Mouse (Mus musculus): Measurements from ENCODE around the gene Zfp661. TPM values are rescaled to one million over a fixed set of nuclear protein-coding genes. Genes with fewer than 3 reads are reported as not detected.

Zfp661 gene
- polyA plus RNA-seq, 1 experiment = 2.9 TPM

DNA sequence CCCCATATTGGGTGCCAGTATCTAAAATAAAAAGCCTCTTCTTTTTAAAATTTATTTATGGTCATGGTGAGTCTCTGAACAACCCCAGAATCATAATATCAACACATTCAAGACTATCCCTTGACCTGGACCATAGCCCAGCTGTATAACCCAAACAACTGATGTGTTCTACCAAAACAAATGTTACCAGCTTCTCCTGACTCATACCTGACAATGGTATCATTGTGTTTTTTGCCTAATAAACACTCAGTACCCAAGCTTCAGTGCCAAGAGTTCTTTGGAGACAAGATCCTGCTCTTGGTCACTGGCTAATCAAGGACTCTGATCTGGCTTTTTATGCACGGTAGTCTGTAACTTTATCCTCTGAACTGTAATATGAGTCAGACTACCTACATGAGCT lies 13.6 kb downstream of the Zfp661 start:
- 40% methylated on average over 1 of the region's 1 CpGs for WGBS
- TF ChIP-seq CTCF (IDR thresholded peaks at IDR 0.05; ENCODE audit: insufficient read depth, low read length) (no peak), POLR2A (IDR thresholded peaks at IDR 0.05; ENCODE audit: borderline replicate concordance, extremely low read depth, low read depth, low read length) (no peak)

DNA sequence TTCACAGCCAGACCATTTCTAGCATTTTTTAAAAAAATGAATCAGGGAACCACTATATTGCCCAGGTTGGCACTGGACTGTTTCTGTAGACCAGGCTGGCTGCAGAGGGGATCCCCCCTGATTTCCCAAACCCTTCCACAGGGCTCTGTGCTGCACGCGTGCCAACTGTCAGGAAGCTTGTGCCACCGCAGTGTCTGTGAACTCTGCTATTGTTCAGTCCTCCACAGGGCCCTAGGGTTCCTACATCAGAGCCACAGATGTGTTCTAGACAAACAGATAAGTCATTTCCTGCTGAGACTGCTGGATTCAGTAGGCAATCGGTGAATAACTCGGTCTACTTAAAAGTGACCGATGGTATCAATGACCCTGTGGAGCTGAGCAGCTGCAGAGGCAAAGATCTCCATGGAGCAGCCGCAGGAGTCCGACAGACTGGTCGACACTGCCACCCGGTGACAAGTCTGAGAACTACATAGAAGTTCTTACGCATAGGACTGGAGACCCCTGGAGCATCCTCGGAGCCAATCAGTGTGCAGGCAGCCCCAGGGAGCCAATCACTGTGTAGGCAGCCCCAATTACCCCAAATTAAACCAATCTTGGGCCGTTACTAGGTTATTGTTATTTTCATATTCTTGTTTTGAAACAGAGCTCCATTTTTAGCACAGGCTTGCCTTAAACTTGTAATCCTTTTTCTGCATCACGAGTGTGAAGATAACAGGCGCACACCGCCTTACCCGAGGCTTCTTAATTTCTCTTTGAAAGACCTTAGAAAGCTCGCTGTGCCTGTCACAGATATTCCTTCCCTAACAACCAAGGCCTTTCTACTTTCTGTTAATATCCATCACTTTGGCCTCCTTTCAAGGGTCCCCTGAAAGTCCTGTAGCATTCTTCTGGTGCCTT lies 27.6 kb downstream of the Zfp661 start:
- TF ChIP-seq POLR2A (IDR thresholded peaks at IDR 0.05; ENCODE audit: borderline replicate concordance, extremely low read depth, low read depth, low read length) (no peak), CTCF (IDR thresholded peaks at IDR 0.05; ENCODE audit: insufficient read depth, low read length) (peak; percentile 84; the same call in 1 of the 2 replicates)
- WGBS = 11% methylated on average over 18 of the region's 18 CpGs
- Histone ChIP-seq H3K4me1 (ENCODE audit: control insufficient read depth, insufficient read depth, low read length) (no peaks in the 10 kb centered on the region), H3K4me3 (replicated peaks; ENCODE audit: extremely low read depth, low read depth, low read length) (no peak overlapping the region)
- DNase-seq = peak; percentile 61

More for the DNA sequence above, 13.6 kb downstream of the Zfp661 start:
- Histone ChIP-seq H3K4me3 (replicated peaks; ENCODE audit: extremely low read depth, low read depth, low read length) (no peak overlapping the region), H3K4me1 (ENCODE audit: control insufficient read depth, insufficient read depth, low read length) (no peaks in the 10 kb centered on the region)
- no peak for DNase-seq

- no peak for DNase-seq
- WGBS = 48% methylated on average over 5 of the region's 5 CpGs
- TF ChIP-seq CTCF (IDR thresholded peaks at IDR 0.05; ENCODE audit: insufficient read depth, low read length) (no peak), POLR2A (IDR thresholded peaks at IDR 0.05; ENCODE audit: borderline replicate concordance, extremely low read depth, low read depth, low read length) (no peak)
- no peak overlapping the region for H3K4me3 ChIP-seq (replicated peaks; ENCODE audit: extremely low read depth, low read depth, low read length)
- no peaks in the 10 kb centered on the region for H3K4me1 ChIP-seq (ENCODE audit: control insufficient read depth, insufficient read depth, low read length)
Observed at GRCm38 (mm10) chr2:127551078-127551477, 35.8 kb downstream of the Zfp661 start.

DNA sequence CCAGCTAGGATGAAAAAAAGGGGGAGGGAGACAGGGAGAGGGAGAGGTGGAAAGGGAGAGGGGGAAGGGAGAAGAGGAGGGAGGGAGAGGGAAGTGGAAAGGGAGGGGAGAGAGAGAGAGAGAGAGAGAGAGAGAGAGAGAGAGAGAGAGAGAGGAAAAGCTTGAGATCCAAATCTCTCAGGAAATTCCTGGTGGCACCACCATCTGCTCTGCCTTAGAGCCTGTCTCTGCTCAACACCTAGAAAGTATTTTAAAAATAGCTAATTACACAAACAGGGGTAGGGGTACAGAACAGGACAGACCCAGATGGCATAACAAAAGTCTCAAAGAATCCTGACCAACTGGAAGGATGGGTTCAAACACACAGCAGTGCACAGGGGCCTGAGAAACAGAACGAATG lies 36.4 kb downstream of the Zfp661 start:
- DNase-seq = no peak
- no peak overlapping the region for H3K4me3 ChIP-seq (replicated peaks; ENCODE audit: extremely low read depth, low read depth, low read length)
- no peaks in the 10 kb centered on the region for H3K4me1 ChIP-seq (ENCODE audit: control insufficient read depth, insufficient read depth, low read length)
- 63% methylated on average over 1 of the region's 1 CpGs for WGBS
- TF ChIP-seq CTCF (IDR thresholded peaks at IDR 0.05; ENCODE audit: insufficient read depth, low read length) (no peak), POLR2A (IDR thresholded peaks at IDR 0.05; ENCODE audit: borderline replicate concordance, extremely low read depth, low read depth, low read length) (no peak)

DNA sequence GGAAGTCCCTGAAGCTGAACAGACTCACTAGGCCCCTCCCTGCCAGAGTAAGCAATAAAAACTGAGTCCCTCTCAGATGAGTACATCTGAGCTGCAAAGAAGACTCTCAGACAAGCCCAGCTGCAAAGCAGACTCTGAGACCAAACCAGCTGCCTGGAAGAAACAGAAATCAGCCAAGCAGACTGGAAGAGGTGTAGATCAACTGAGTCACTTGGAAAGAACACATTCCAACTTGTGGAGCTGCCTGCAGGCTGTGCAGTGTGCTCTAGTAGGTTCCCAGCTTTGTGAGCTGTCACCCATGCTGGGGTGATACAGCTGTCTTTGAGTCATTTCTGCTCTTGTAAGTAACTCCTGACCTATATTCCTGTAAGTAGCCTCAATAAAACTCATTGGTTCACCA lies 37.2 kb downstream of the Zfp661 start:
- no peak for TF ChIP-seq CTCF (IDR thresholded peaks at IDR 0.05; ENCODE audit: insufficient read depth, low read length)
- TF ChIP-seq POLR2A (IDR thresholded peaks at IDR 0.05; ENCODE audit: borderline replicate concordance, extremely low read depth, low read depth, low read length) = no peak
- no peaks in the 10 kb centered on the region for H3K4me1 ChIP-seq (ENCODE audit: control insufficient read depth, insufficient read depth, low read length)
- no peak for DNase-seq
- H3K4me3 ChIP-seq (replicated peaks; ENCODE audit: extremely low read depth, low read depth, low read length) = no peak overlapping the region

DNA sequence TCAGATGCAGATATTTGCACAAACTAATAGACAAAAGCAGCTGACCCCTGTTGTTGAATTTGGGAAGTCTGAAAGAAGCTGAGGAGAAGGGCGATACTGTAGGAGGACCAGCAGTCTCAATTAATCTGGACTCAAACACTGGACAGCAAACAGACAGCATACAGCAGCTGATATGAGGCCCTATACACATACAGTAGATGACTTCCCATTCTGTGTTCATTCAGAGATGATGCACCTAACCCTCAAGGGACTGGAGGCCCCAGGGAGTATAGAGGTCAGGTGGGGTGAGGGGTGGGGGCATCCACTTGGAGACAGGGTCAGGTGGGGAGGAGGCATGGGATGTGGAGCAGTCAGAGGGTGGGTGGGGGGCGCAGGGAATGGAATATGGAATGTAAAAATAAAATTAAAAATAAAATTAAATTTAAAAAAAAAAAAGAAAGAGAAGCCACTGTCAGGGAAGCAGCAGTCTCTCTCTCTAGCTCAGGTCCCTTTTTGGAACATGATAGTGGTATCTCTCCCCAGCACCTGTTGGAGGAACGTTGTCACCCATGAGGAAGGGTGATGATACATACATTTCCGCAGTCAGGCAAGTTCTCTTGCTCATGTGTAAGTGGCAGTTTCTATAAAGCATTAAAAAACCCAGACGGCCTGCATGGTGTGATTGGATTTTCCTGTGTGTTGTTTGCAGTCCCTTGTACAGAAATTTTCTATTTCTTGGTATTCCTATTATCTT lies 38.4 kb downstream of the Zfp661 start:
- no peaks in the 10 kb centered on the region for H3K4me1 ChIP-seq (ENCODE audit: control insufficient read depth, insufficient read depth, low read length)
- no peak overlapping the region for H3K4me3 ChIP-seq (replicated peaks; ENCODE audit: extremely low read depth, low read depth, low read length)
- TF ChIP-seq CTCF (IDR thresholded peaks at IDR 0.05; ENCODE audit: insufficient read depth, low read length) = no peak
- no peak for TF ChIP-seq POLR2A (IDR thresholded peaks at IDR 0.05; ENCODE audit: borderline replicate concordance, extremely low read depth, low read depth, low read length)
- DNase-seq = no peak
- 64% methylated on average over 5 of the region's 5 CpGs for WGBS

DNA sequence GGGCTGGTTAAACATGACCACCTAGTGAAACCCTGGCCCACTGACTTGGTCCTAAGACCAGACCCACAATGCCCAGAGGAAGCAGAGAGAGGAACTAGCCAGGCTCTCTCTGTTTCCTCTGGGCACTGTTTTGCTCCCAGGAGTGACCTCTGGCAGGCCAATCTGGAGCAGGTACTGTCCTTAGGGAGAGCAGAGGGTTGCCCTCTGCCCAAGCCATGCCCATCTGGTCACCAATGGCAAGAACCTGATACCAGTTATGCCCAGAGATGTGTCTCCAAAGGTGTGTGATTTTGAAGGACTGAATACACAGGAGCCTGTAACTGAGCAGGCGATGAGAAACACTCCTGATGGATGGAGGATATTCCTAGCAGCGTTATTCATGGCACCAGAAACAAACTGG lies 45.2 kb downstream of the Zfp661 start:
- Histone ChIP-seq H3K4me1 (ENCODE audit: control insufficient read depth, insufficient read depth, low read length) (no peaks in the 10 kb centered on the region), H3K4me3 (replicated peaks; ENCODE audit: extremely low read depth, low read depth, low read length) (no peak overlapping the region)
- TF ChIP-seq POLR2A (IDR thresholded peaks at IDR 0.05; ENCODE audit: borderline replicate concordance, extremely low read depth, low read depth, low read length) = no peak
- no peak for TF ChIP-seq CTCF (IDR thresholded peaks at IDR 0.05; ENCODE audit: insufficient read depth, low read length)
- WGBS = 82% methylated on average over 2 of the region's 2 CpGs
- DNase-seq = no peak

DNA sequence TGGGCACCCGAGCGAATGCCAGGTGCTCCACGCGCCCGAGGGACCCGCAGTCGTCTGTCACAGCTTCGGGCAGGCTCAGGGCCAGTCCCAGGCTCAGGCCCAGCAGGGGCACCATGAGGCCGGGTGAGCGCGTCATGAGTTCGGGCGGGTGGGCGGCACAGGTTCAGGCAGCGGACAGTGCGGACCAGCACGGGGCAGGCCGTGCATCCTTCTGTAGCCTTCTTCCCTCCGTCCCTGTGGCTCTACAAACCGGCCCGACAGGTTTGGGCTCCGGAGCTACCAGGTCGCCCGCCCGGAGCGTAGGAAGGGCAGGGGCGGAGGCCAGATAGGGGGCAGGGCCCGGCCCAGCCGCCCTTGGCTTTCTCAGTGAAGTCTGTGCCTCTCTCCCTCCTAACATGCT lies 45.7 kb downstream of the Zfp661 start, which contains the start of gene Prom2:
TSS of gene Prom2 (minus strand) at position 283 of the 400 bp plus-strand sequence.
- peak; percentile 23 for DNase-seq
- WGBS = 9% methylated on average over 29 of the region's 29 CpGs
- H3K4me1 ChIP-seq (ENCODE audit: control insufficient read depth, insufficient read depth, low read length) = no peaks in the 10 kb centered on the region
- H3K4me3 ChIP-seq (replicated peaks; ENCODE audit: extremely low read depth, low read depth, low read length) = no peak within 1 kb of the TSS
- TF ChIP-seq POLR2A (IDR thresholded peaks at IDR 0.05; ENCODE audit: borderline replicate concordance, extremely low read depth, low read depth, low read length) (no peak), CTCF (IDR thresholded peaks at IDR 0.05; ENCODE audit: insufficient read depth, low read length) (no peak)

GRCm38 (mm10) chr2:127539494-127539893 lies 47.4 kb downstream of the Zfp661 start:
- no peak for TF ChIP-seq POLR2A (IDR thresholded peaks at IDR 0.05; ENCODE audit: borderline replicate concordance, extremely low read depth, low read depth, low read length)
- peak; percentile 37; the same call in 1 of the 2 replicates for TF ChIP-seq CTCF (IDR thresholded peaks at IDR 0.05; ENCODE audit: insufficient read depth, low read length)
- WGBS = 24% methylated on average over 4 of the region's 4 CpGs
- Histone ChIP-seq H3K4me3 (replicated peaks; ENCODE audit: extremely low read depth, low read depth, low read length) (no peak overlapping the region), H3K4me1 (ENCODE audit: control insufficient read depth, insufficient read depth, low read length) (no peaks in the 10 kb centered on the region)
- DNase-seq = no peak
